Mouse (Mus musculus): ENCODE measurements at regions not wholly inside any gene's neighbourhood (a gene's known extent, or its start where the extent isn't known, plus 50 kb on each side); places are given as distances from the start of the nearest gene placed in this dataset.

DNA sequence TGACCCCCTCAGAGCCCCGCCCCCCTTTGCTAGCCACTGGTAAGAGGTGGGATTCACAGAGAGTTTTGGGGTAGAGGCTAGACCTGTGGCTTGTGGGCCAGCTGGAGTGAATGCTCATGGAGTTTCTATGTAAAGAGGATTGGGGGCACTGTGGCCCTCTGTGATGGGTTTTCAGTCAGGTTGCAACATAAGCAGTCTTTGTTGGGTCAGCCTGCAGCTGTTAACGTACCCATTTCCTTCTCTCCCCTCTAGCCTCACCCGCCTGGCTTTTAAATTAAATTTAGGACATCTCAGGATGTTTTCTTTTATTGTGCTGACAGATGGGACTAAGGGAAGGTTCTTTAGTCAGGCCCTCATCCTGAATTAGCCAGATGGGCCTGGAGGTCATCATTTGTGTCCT is 60.6 kb downstream of the Cryaa start:
- no peak for TF ChIP-seq CTCF (IDR thresholded peaks at IDR 0.05; ENCODE audit: borderline replicate concordance, control insufficient read depth, extremely low read depth, insufficient read depth, low read length, poor library complexity)
- no peak for TF ChIP-seq POLR2A (IDR thresholded peaks at IDR 0.05; ENCODE audit: control insufficient read depth, extremely low read depth, insufficient read depth, low read length, poor library complexity)
